Mouse (Mus musculus): Measurements from ENCODE around the gene Hoxc10. TPM values are rescaled to one million over a fixed set of nuclear protein-coding genes. Genes with fewer than 3 reads are reported as not detected.
A peak's percentile ranks its signal among the peaks of the same experiment; 100 is the strongest.

The Hoxc10 gene
- polyA plus RNA-seq, 1 experiment from 2014 or later = not detected

DNA sequence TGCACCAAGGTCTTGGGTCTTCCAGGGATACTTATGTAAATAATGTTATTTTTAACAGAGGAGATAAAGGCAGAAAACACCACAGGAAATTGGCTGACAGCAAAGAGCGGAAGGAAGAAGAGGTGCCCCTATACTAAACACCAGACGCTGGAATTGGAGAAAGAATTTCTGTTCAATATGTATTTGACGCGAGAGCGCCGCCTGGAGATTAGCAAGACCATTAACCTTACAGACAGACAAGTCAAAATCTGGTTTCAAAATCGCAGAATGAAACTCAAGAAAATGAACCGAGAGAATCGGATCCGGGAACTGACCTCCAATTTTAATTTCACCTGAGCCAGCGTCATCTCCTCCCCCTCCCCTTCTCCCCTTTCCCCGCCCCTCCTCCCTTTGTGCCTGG is 4.1 kb downstream of the Hoxc10 start:
- DNase-seq (ENCODE audit: low spot score) (no peak), ATAC-seq (ENCODE audit: low FRiP score, low TSS enrichment) (no peak)
- TF ChIP-seq CTCF (IDR thresholded peaks at IDR 0.05; ENCODE audit: low read depth) (peak; percentile 55), EP300 (optimal IDR thresholded peaks at IDR 0.05) (no peak)
- Histone ChIP-seq H3K27ac (replicated peaks) (no peak overlapping the region), H3K27me3 (ENCODE audit: control insufficient read depth, insufficient read depth, low read length) (peaks cover 52% of the 10 kb centered on the region), H3K4me2 (replicated peaks; ENCODE audit: low read depth) (no peak overlapping the region), H3K9ac (ENCODE audit: low read length) (no peak overlapping the region), H3K4me1 (replicated peaks; ENCODE audit: control insufficient read depth, insufficient read depth) (no peaks in the 10 kb centered on the region), H3K36me3 (ENCODE audit: control insufficient read depth, insufficient read depth, low read length) (no peaks in the 10 kb centered on the region), H3K9me3 (ENCODE audit: control insufficient read depth, low read length) (no peaks in the 10 kb centered on the region), H3K4me3 (ENCODE audit: low read depth, low read length) (no peak overlapping the region)
- WGBS = 3% methylated on average over 12 of the region's 12 CpGs

DNA sequence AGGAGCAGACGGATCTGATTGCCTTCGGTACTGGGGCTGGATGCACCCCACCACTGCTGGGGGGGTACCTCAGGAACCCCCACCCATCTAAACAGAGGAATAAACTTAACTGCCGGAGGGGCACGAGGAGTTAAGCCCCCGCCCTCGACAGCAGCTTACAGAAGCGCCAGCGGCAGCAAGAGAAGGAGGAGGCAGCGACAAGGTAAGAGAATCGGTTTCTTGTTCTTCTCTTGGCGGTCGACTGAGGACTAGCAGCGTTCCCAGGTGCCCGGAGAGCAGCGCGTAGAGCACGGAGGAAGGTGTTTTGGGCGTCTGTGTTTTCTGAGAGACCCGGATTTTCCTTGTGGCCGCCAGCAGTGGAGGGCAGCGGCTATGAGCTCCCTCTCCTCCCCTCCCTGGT is 5.7 kb downstream of the Hoxc10 start:
- 3% methylated on average over 21 of the region's 21 CpGs for WGBS
- ATAC-seq (ENCODE audit: low FRiP score, low TSS enrichment) (no peak), DNase-seq (ENCODE audit: low spot score) (no peak)
- Histone ChIP-seq H3K4me2 (replicated peaks; ENCODE audit: low read depth) (no peak overlapping the region), H3K27ac (replicated peaks) (no peak overlapping the region), H3K27me3 (ENCODE audit: control insufficient read depth, insufficient read depth, low read length) (peaks cover 50% of the 10 kb centered on the region), H3K4me3 (ENCODE audit: low read depth, low read length) (no peak overlapping the region), H3K36me3 (ENCODE audit: control insufficient read depth, insufficient read depth, low read length) (no peaks in the 10 kb centered on the region), H3K4me1 (replicated peaks; ENCODE audit: control insufficient read depth, insufficient read depth) (no peaks in the 10 kb centered on the region), H3K9me3 (ENCODE audit: control insufficient read depth, low read length) (no peaks in the 10 kb centered on the region), H3K9ac (ENCODE audit: low read length) (no peak overlapping the region)
- TF ChIP-seq EP300 (optimal IDR thresholded peaks at IDR 0.05) (no peak), CTCF (IDR thresholded peaks at IDR 0.05; ENCODE audit: low read depth) (no peak)

DNA sequence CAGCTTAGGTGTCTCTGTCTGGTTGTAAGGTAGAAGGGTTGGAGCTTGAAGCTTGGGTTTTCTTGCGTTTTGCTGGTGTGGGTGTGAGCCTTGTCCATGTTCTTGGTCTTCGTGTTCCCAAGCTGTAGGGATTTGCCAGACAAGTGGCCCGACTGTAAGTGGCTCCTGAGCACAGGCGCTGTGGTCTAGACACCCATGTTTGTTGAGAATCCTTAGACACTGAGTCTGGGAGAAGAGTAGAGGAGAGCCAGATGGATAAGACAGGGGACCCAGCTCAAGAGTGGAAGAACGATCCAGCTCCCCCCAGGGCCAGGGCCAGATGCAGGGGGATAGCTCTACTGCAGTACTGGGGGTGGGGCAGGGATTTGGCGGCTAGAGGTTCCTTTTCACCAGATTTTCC is 6.2 kb downstream of the Hoxc10 start:
- TF ChIP-seq EP300 (optimal IDR thresholded peaks at IDR 0.05) (no peak), CTCF (IDR thresholded peaks at IDR 0.05; ENCODE audit: low read depth) (no peak)
- WGBS = 9% methylated on average over 6 of the region's 6 CpGs
- no peak for DNase-seq (ENCODE audit: low spot score)
- peaks cover 47% of the 10 kb centered on the region for H3K27me3 ChIP-seq (ENCODE audit: control insufficient read depth, insufficient read depth, low read length)
- no peak overlapping the region for H3K4me3 ChIP-seq (ENCODE audit: low read depth, low read length)
- H3K36me3 ChIP-seq (ENCODE audit: control insufficient read depth, insufficient read depth, low read length) = no peaks in the 10 kb centered on the region
- no peaks in the 10 kb centered on the region for H3K4me1 ChIP-seq (replicated peaks; ENCODE audit: control insufficient read depth, insufficient read depth)
- no peak for ATAC-seq (ENCODE audit: low FRiP score, low TSS enrichment)
- H3K9ac ChIP-seq (ENCODE audit: low read length) = no peak overlapping the region
- no peak overlapping the region for H3K27ac ChIP-seq (replicated peaks)
- H3K4me2 ChIP-seq (replicated peaks; ENCODE audit: low read depth) = no peak overlapping the region
- H3K9me3 ChIP-seq (ENCODE audit: control insufficient read depth, low read length) = no peaks in the 10 kb centered on the region

DNA sequence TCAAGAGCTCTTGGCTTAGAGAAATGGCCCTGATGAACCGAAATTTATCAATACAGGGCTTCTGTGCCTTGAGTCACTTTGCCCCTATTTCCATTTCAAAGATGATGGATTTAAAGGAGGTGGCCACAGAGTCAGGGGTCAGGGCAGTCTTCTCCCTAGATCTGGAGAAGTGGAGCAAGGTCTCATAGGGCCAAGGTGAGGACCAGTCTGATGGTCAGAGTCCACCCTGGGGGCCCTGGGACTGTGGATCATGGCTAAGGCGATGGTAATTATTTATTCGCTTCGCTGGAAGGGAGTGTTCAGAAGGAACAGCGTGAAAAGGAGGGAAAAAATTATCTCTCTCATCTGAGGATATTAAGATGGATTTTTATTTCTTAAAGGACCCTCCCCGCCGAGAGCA is 8.4 kb downstream of the Hoxc10 start:
- Histone ChIP-seq H3K36me3 (ENCODE audit: control insufficient read depth, insufficient read depth, low read length) (no peaks in the 10 kb centered on the region), H3K9ac (ENCODE audit: low read length) (no peak overlapping the region), H3K27ac (replicated peaks) (no peak overlapping the region), H3K9me3 (ENCODE audit: control insufficient read depth, low read length) (no peaks in the 10 kb centered on the region), H3K27me3 (ENCODE audit: control insufficient read depth, insufficient read depth, low read length) (peaks cover 46% of the 10 kb centered on the region), H3K4me1 (replicated peaks; ENCODE audit: control insufficient read depth, insufficient read depth) (no peaks in the 10 kb centered on the region), H3K4me3 (ENCODE audit: low read depth, low read length) (no peak overlapping the region), H3K4me2 (replicated peaks; ENCODE audit: low read depth) (no peak overlapping the region)
- TF ChIP-seq CTCF (IDR thresholded peaks at IDR 0.05; ENCODE audit: low read depth) = no peak
- TF ChIP-seq EP300 (optimal IDR thresholded peaks at IDR 0.05) = no peak
- DNase-seq (ENCODE audit: low spot score) = no peak
- WGBS = 7% methylated on average over 7 of the region's 7 CpGs
- no peak for ATAC-seq (ENCODE audit: low FRiP score, low TSS enrichment)

DNA sequence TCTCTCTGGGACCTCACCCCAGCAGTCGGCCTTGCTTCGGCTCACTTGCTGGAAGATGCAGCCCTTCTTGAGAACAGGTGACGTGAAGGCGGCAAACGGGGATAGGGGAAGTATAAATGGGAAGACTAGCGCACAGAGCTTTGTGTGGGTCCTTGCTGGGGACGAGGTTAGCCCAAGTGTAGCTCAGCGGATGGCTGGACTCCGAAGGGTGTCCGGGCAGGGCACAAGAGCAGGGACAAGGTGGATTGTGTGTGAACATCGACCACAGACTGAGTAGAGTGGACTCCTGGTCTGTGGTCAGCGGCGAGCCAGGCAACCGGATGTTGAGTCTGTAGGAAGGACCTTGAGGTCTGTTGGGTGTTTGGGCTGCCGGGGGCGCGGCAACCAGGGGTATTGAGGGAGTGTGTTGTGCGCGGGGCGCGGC is 9.1 kb downstream of the Hoxc10 start:
- DNase-seq (ENCODE audit: low spot score) (no peak), ATAC-seq (ENCODE audit: low FRiP score, low TSS enrichment) (no peak)
- Histone ChIP-seq H3K36me3 (ENCODE audit: control insufficient read depth, insufficient read depth, low read length) (no peaks in the 10 kb centered on the region), H3K9ac (ENCODE audit: low read length) (no peak overlapping the region), H3K4me2 (replicated peaks; ENCODE audit: low read depth) (no peak overlapping the region), H3K4me3 (ENCODE audit: low read depth, low read length) (no peak overlapping the region), H3K27me3 (ENCODE audit: control insufficient read depth, insufficient read depth, low read length) (peaks cover 45% of the 10 kb centered on the region), H3K9me3 (ENCODE audit: control insufficient read depth, low read length) (no peaks in the 10 kb centered on the region), H3K27ac (replicated peaks) (no peak overlapping the region), H3K4me1 (replicated peaks; ENCODE audit: control insufficient read depth, insufficient read depth) (no peaks in the 10 kb centered on the region)
- 1% methylated on average over 21 of the region's 21 CpGs for WGBS
- no peak for TF ChIP-seq CTCF (IDR thresholded peaks at IDR 0.05; ENCODE audit: low read depth)
- no peak for TF ChIP-seq EP300 (optimal IDR thresholded peaks at IDR 0.05)

DNA sequence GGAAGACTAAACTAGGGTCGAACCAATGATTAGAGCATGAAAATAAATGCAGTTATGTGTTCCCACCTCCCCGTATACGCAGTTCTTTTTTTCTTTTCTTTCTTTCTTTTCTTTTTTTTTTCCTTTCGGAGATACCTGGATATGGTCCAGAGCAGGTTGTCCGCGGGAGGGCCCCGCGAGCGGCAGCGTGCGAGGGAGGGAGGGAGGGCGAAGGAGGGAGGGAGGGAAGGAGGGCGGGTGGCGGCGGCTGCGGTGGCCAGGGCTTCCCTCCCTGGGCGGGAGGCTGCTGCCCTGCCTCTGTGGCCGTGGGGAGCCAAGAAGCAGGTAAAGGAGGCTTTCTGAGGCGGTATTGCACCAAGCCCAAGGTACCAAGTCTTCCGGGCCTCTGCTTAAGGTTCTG is 9.6 kb downstream of the Hoxc10 start, which contains the start of gene Hoxc9:
Hoxc9 (plus strand) TSS at position 269 of the 400 bp plus-strand sequence.
- Histone ChIP-seq H3K4me1 (replicated peaks; ENCODE audit: control insufficient read depth, insufficient read depth) (no peaks in the 10 kb centered on the region), H3K4me3 (ENCODE audit: low read depth, low read length) (peak within 1 kb of the TSS; percentile 23), H3K9ac (ENCODE audit: low read length) (no peak within 1 kb of the TSS), H3K4me2 (replicated peaks; ENCODE audit: low read depth) (peak within 1 kb of the TSS; percentile 36), H3K27ac (replicated peaks) (no peak within 1 kb of the TSS), H3K36me3 (ENCODE audit: control insufficient read depth, insufficient read depth, low read length) (no peaks in the 10 kb centered on the region), H3K27me3 (ENCODE audit: control insufficient read depth, insufficient read depth, low read length) (peaks cover 50% of the 10 kb centered on the region), H3K9me3 (ENCODE audit: control insufficient read depth, low read length) (no peaks in the 10 kb centered on the region)
- DNase-seq (ENCODE audit: low spot score) (no peak), ATAC-seq (ENCODE audit: low FRiP score, low TSS enrichment) (no peak)
- WGBS = 3% methylated on average over 15 of the region's 20 CpGs
- TF ChIP-seq CTCF (IDR thresholded peaks at IDR 0.05; ENCODE audit: low read depth) (no peak), EP300 (optimal IDR thresholded peaks at IDR 0.05) (no peak)

Measured in stomach, postnatal 0 days (tissue).